Mouse (Mus musculus) brain, embryonic 14.5 days (tissue): ENCODE results near the gene Phf21b. TPM values are rescaled to one million over a fixed set of nuclear protein-coding genes. Genes with fewer than 3 reads are reported as not detected.
A peak's percentile ranks its signal among the peaks of the same experiment; 100 is the strongest.
"Not testable (repeated sequence)": the region's sequence is repeated elsewhere in the genome, so short reads cannot be mapped to it uniquely, and the experiment has no call there.

ENCODE experiments used
- DNase-seq: peaks from one replicate; pipeline ENCODE4 v3.0.0-alpha.2; 2011; ENCODE audit warnings: low read depth
- CTCF ChIP-seq: fragments of 200-500 bp; IDR thresholded peaks from 2 replicates; pipeline ENCODE4 v1.5.1; 2012; ENCODE audit warnings: inconsistent platforms, mild to moderate bottlenecking, moderate library complexity, borderline replicate concordance; ENCODE audit not compliant: insufficient read depth, insufficient read length; ENCODE audit errors: extremely low read depth
- POLR2A ChIP-seq: fragments of 200-500 bp; IDR thresholded peaks from 2 replicates; pipeline ENCODE4 v1.6.1; 2012; ENCODE audit warnings: mild to moderate bottlenecking, inconsistent platforms, borderline replicate concordance; ENCODE audit not compliant: poor library complexity, insufficient read depth, insufficient read length, severe bottlenecking; ENCODE audit errors: extremely low read depth
- polyA plus RNA-seq: library from polyadenylated mRNA; depleted of rRNA; stranded (reverse); fragments of >200 nt; gene quantifications from 2 replicates; pipeline ENCODE4 v1.2.3, GENCODE M21; 2012

Phf21b gene
- polyA plus RNA-seq, 1 experiment, result 105 TPM

- TF ChIP-seq POLR2A, result no peak
- TF ChIP-seq CTCF, result no peak
- DNase-seq, result no peak
These were observed 68.7 kb downstream of the Phf21b start for GRCm38 (mm10) chr15:84787161-84787560.

GRCm38 (mm10) chr15:84784812-84785211 lies 71.0 kb downstream of the Phf21b start:
- TF ChIP-seq POLR2A (no peak), CTCF (no peak)
- no peak for DNase-seq

- peak; percentile 64 for DNase-seq
- TF ChIP-seq CTCF (no peak), POLR2A (no peak)
These were observed 77.3 kb downstream of the Phf21b start for GRCm38 (mm10) chr15:84778587-84778986.

GRCm38 (mm10) chr15:84775421-84776174 lies 80.3 kb downstream of the Phf21b start:
- DNase-seq, result peak; percentile 73
- TF ChIP-seq CTCF (no peak), POLR2A (no peak)

GRCm38 (mm10) chr15:84772191-84773111 lies 83.4 kb downstream of the Phf21b start:
- DNase-seq, result peak; percentile 42
- no peak for TF ChIP-seq POLR2A
- TF ChIP-seq CTCF, result peak; percentile 56; the same call in 1 of the 2 replicates

- TF ChIP-seq POLR2A, result no peak
- TF ChIP-seq CTCF, result no peak
These were observed 86.1 kb downstream of the Phf21b start for GRCm38 (mm10) chr15:84769641-84770341.

GRCm38 (mm10) chr15:84768531-84768930 lies 87.3 kb downstream of the Phf21b start:
- DNase-seq, result not testable (repeated sequence)

More at GRCm38 (mm10) chr15:84769641-84770341, 86.1 kb downstream of the Phf21b start:
- DNase-seq, result no peak

- TF ChIP-seq POLR2A (no peak), CTCF (no peak)
- DNase-seq, result no peak
These were observed 89.2 kb downstream of the Phf21b start for GRCm38 (mm10) chr15:84766621-84767020.

- TF ChIP-seq CTCF, result peak; percentile 40; the same call in 1 of the 2 replicates
- no peak for TF ChIP-seq POLR2A
- DNase-seq, result no peak
These were observed 92.4 kb downstream of the Phf21b start for GRCm38 (mm10) chr15:84763423-84763812.

- DNase-seq, result peak; percentile 64
- TF ChIP-seq POLR2A (no peak), CTCF (no peak)
These were observed 93.0 kb downstream of the Phf21b start for GRCm38 (mm10) chr15:84762712-84763422.

- peak; percentile 53 for DNase-seq
These were observed 97.4 kb downstream of the Phf21b start for GRCm38 (mm10) chr15:84758493-84758892.

More at GRCm38 (mm10) chr15:84758493-84758892, 97.4 kb downstream of the Phf21b start:
- TF ChIP-seq POLR2A (no peak), CTCF (peak; percentile 92)
